Mouse (Mus musculus): Measurements from ENCODE around the gene Vmn1r63. TPM values are rescaled to one million over a fixed set of nuclear protein-coding genes. Genes with fewer than 3 reads are reported as not detected.
"Not testable (repeated sequence)": the region's sequence is repeated elsewhere in the genome, so short reads cannot be mapped to it uniquely, and the experiment has no call there.

The Vmn1r63 gene
- not detected in 2 replicates for polyA plus RNA-seq (2012; rRNA removed)

DNA sequence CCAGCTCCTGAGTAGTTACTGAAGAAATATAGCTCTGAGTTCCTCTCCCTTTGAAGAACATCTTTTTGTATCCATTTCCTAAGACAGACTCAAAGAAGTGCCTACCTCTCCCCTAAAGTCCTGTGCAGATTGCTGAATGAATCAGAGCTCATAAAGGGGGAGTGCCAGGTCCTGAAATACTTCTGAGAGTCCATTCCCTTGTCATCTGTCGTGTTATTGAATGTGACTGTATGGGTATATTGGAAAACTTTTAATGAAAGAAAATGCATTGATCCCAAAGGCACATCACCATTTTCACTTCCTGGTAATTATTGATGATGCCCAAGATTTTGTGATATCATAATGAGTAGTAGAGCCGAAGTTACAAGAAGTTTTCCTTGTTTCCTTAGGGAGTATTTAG is at the start of gene Vmn1r63:
TSS of gene Vmn1r63 (minus strand) at position 101 of the 400 bp plus-strand sequence.
- not testable (repeated sequence) for H3K4me1 ChIP-seq (ENCODE audit: control insufficient read depth, insufficient read depth, low read length); H3K27me3 ChIP-seq (ENCODE audit: control insufficient read depth, insufficient read depth, low read length); H3K36me3 ChIP-seq (ENCODE audit: control insufficient read depth, insufficient read depth, low read length); H3K4me3 ChIP-seq (ENCODE audit: control insufficient read depth, low read depth, low read length); H3K27ac ChIP-seq (ENCODE audit: control insufficient read depth, insufficient read depth, low read depth, low read length)

Other genes with a start within 250 kb of the Vmn1r63 start
- gene Vmn1r61, start 192.2 kb downstream of the Vmn1r63 start, polyA plus RNA-seq (2012; rRNA removed) = not detected in 2 replicates
- gene Vmn1r62, start 131.8 kb downstream of the Vmn1r63 start, polyA plus RNA-seq (2012; rRNA removed) = not detected in 2 replicates
- not detected in 2 replicates for gene Vmn1r64, start 79.1 kb upstream of the Vmn1r63 start, polyA plus RNA-seq (2012; rRNA removed)
- gene Vmn1r65, start 205.6 kb upstream of the Vmn1r63 start, polyA plus RNA-seq (2012; rRNA removed) = 0.06 and 0.11 TPM in 2 replicates
- gene Nlrp4c, start 239.7 kb upstream of the Vmn1r63 start, polyA plus RNA-seq (2012; rRNA removed) = 0.90 and 0.91 TPM in 2 replicates